Mouse (Mus musculus) embryo, embryonic 10 days (tissue): ENCODE measurements around the gene Ppfibp1.
A peak's percentile ranks its signal among the peaks of the same experiment; 100 is the strongest.
"Not testable (repeated sequence)": the region's sequence is repeated elsewhere in the genome, so short reads cannot be mapped to it uniquely, and the experiment has no call there.

Experiments
- DNase-seq: peaks from one replicate; pipeline ENCODE4 v3.0.0-alpha.2; 2015; ENCODE audit warnings: low spot score

Ppfibp1 gene

GRCm38 (mm10) chr6:146887958-146888659, at the start of gene Ppfibp1:
Gene Ppfibp1 (plus strand): TSS chr6:146888487.
- DNase-seq, result peak; percentile 89

GRCm38 (mm10) chr6:146838863-146839262, 49.4 kb upstream of the Ppfibp1 start:
- no peak for DNase-seq

GRCm38 (mm10) chr6:146844867-146845266, 43.4 kb upstream of the Ppfibp1 start:
- no peak for DNase-seq

GRCm38 (mm10) chr6:146845347-146845746, 42.9 kb upstream of the Ppfibp1 start:
- DNase-seq, result no peak

- no peak for DNase-seq
Observed at GRCm38 (mm10) chr6:146845961-146846750, 42.1 kb upstream of the Ppfibp1 start.

- DNase-seq, result no peak
Observed at GRCm38 (mm10) chr6:146847402-146847801, 40.9 kb upstream of the Ppfibp1 start.

GRCm38 (mm10) chr6:146848281-146848680, 40.0 kb upstream of the Ppfibp1 start:
- no peak for DNase-seq

GRCm38 (mm10) chr6:146850050-146850449, 38.2 kb upstream of the Ppfibp1 start, which contains the start of gene Smco2:
Gene Smco2 (plus strand): TSS chr6:146850104.
- no peak for DNase-seq

GRCm38 (mm10) chr6:146851916-146852315, 36.4 kb upstream of the Ppfibp1 start:
- no peak for DNase-seq

GRCm38 (mm10) chr6:146852739-146853138, 35.5 kb upstream of the Ppfibp1 start:
- no peak for DNase-seq

- DNase-seq, result no peak
Observed at GRCm38 (mm10) chr6:146855185-146855584, 33.1 kb upstream of the Ppfibp1 start.

- no peak for DNase-seq
Observed at GRCm38 (mm10) chr6:146857386-146857785, 30.9 kb upstream of the Ppfibp1 start.

GRCm38 (mm10) chr6:146863154-146863553, 25.1 kb upstream of the Ppfibp1 start:
- DNase-seq, result no peak

- not testable (repeated sequence) for DNase-seq
Observed at GRCm38 (mm10) chr6:146864370-146864769, 23.9 kb upstream of the Ppfibp1 start.

- no peak for DNase-seq
Observed at GRCm38 (mm10) chr6:146865701-146866100, 22.6 kb upstream of the Ppfibp1 start.

GRCm38 (mm10) chr6:146871975-146872374, 16.3 kb upstream of the Ppfibp1 start:
- no peak for DNase-seq

- DNase-seq, result no peak
Observed at GRCm38 (mm10) chr6:146874415-146874814, 13.9 kb upstream of the Ppfibp1 start.

GRCm38 (mm10) chr6:146876820-146877219, 11.5 kb upstream of the Ppfibp1 start:
- DNase-seq, result no peak

- DNase-seq, result no peak
Observed at GRCm38 (mm10) chr6:146877425-146878045, 10.8 kb upstream of the Ppfibp1 start.

- peak; percentile 32 for DNase-seq
Observed at GRCm38 (mm10) chr6:146878926-146879325, 9.4 kb upstream of the Ppfibp1 start.

- DNase-seq, result no peak
Observed at GRCm38 (mm10) chr6:146879856-146880255, 8.4 kb upstream of the Ppfibp1 start.

GRCm38 (mm10) chr6:146880296-146880695, 8.0 kb upstream of the Ppfibp1 start:
- no peak for DNase-seq
